Mouse (Mus musculus): ENCODE measurements around the gene Mettl7a1. TPM values are rescaled to one million over a fixed set of nuclear protein-coding genes. Genes with fewer than 3 reads are reported as not detected.
"Not testable (repeated sequence)": the region's sequence is repeated elsewhere in the genome, so short reads cannot be mapped to it uniquely, and the experiment has no call there.

Gene Mettl7a1
- total RNA-seq, 2 experiments from 2014 or later = 20.1 to 22.2 TPM

GRCm38 (mm10) chr15:100297856-100298255, 6.1 kb upstream of the Mettl7a1 start:
- no peak for DNase-seq (ENCODE audit: low spot score in 2 of 2)

GRCm38 (mm10) chr15:100300499-100300898, 3.4 kb upstream of the Mettl7a1 start:
- no peak for DNase-seq (ENCODE audit: low spot score in 2 of 2)

- DNase-seq (ENCODE audit: low spot score in 2 of 2) = no peak
Measured at GRCm38 (mm10) chr15:100301556-100301955, 2.4 kb upstream of the Mettl7a1 start.

- DNase-seq (ENCODE audit: low spot score in 2 of 2) = no peak
Measured at GRCm38 (mm10) chr15:100303428-100304018, 417 bp upstream of the Mettl7a1 start.

- DNase-seq (ENCODE audit: low spot score in 2 of 2) = no peak
Measured at GRCm38 (mm10) chr15:100306201-100306600, 2.3 kb downstream of the Mettl7a1 start.

GRCm38 (mm10) chr15:100307438-100308096, 3.6 kb downstream of the Mettl7a1 start:
- DNase-seq (ENCODE audit: low spot score in 2 of 2) = not testable (repeated sequence)

- DNase-seq (ENCODE audit: low spot score in 2 of 2) = no peak
Measured at GRCm38 (mm10) chr15:100312346-100312745, 8.4 kb downstream of the Mettl7a1 start.

- no peak for DNase-seq (ENCODE audit: low spot score in 2 of 2)
Measured at GRCm38 (mm10) chr15:100314448-100315145, 10.7 kb downstream of the Mettl7a1 start.

GRCm38 (mm10) chr15:100318014-100318671, 14.2 kb downstream of the Mettl7a1 start:
- not testable (repeated sequence) for DNase-seq (ENCODE audit: low spot score in 2 of 2)

GRCm38 (mm10) chr15:100319884-100320283, 15.9 kb downstream of the Mettl7a1 start:
- DNase-seq (ENCODE audit: low spot score in 2 of 2) = no peak

GRCm38 (mm10) chr15:100320295-100320905, 16.5 kb downstream of the Mettl7a1 start:
- DNase-seq (ENCODE audit: low spot score in 2 of 2) = no peak

- DNase-seq (ENCODE audit: low spot score in 2 of 2) = no peak
Measured at GRCm38 (mm10) chr15:100321134-100321533, 17.2 kb downstream of the Mettl7a1 start.

- no peak for DNase-seq (ENCODE audit: low spot score in 2 of 2)
Measured at GRCm38 (mm10) chr15:100324021-100324591, 20.2 kb downstream of the Mettl7a1 start.

- no peak for DNase-seq (ENCODE audit: low spot score in 2 of 2)
Measured at GRCm38 (mm10) chr15:100325235-100325634, 21.3 kb downstream of the Mettl7a1 start.

- DNase-seq (ENCODE audit: low spot score in 2 of 2) = not testable (repeated sequence)
Measured at GRCm38 (mm10) chr15:100328089-100328488, 24.1 kb downstream of the Mettl7a1 start.

GRCm38 (mm10) chr15:100329336-100329735, 25.4 kb downstream of the Mettl7a1 start:
- DNase-seq (ENCODE audit: low spot score in 2 of 2) = not testable (repeated sequence)

- DNase-seq (ENCODE audit: low spot score in 2 of 2) = no peak
Measured at GRCm38 (mm10) chr15:100330739-100331138, 26.8 kb downstream of the Mettl7a1 start.

- DNase-seq (ENCODE audit: low spot score in 2 of 2) = not testable (repeated sequence)
Measured at GRCm38 (mm10) chr15:100332077-100332961, 28.4 kb downstream of the Mettl7a1 start.

GRCm38 (mm10) chr15:100334629-100335028, 30.7 kb downstream of the Mettl7a1 start, which contains the start of gene Mettl7a3:
Gene Mettl7a3, plus strand, starts transcription at chr15:100334929.
- no peak for DNase-seq (ENCODE audit: low spot score in 2 of 2)

GRCm38 (mm10) chr15:100337328-100337727, 33.4 kb downstream of the Mettl7a1 start:
- not testable (repeated sequence) for DNase-seq (ENCODE audit: low spot score in 2 of 2)

Measured in gastrocnemius, postnatal 4 days (tissue).